Mouse (Mus musculus): Measurements from ENCODE around the gene Atxn7. TPM values are rescaled to one million over a fixed set of nuclear protein-coding genes. Genes with fewer than 3 reads are reported as not detected.

Gene Atxn7
- total RNA-seq, 4 experiments from 2014 or later, result 26.4 to 33.7 (median 29.2) TPM

GRCm38 (mm10) chr14:14110710-14111109, 149.5 kb downstream of the Atxn7 start:
- DNase-seq (ENCODE audit: low spot score in 2 of 2), result no peak

GRCm38 (mm10) chr14:14120230-14121096, 159.2 kb downstream of the Atxn7 start, which contains the start of gene Psmd6:
Gene Psmd6 (minus strand): TSS chr14:14120984.
- peak; percentile 84 to 89 for DNase-seq (ENCODE audit: low spot score in 2 of 2)

Other genes with a start within 250 kb of the Atxn7 start
- not detected for gene Gm281, start 47.0 kb upstream of the Atxn7 start, total RNA-seq (2022)
- 10 to 100 TPM; 85.6 to 97.3 (median 89.8) TPM for gene Thoc7, start 412 bp downstream of the Atxn7 start, total RNA-seq (2022)
- gene Psmd6, start 159.5 kb downstream of the Atxn7 start, total RNA-seq (2022), result 100 to 1,000 TPM; 111 to 121 (median 118) TPM
- not detected for gene Olfr720, start 225.4 kb downstream of the Atxn7 start, total RNA-seq (2022)